Mouse (Mus musculus): Measurements from ENCODE around the gene Gm28053.

The Gm28053 gene

DNA sequence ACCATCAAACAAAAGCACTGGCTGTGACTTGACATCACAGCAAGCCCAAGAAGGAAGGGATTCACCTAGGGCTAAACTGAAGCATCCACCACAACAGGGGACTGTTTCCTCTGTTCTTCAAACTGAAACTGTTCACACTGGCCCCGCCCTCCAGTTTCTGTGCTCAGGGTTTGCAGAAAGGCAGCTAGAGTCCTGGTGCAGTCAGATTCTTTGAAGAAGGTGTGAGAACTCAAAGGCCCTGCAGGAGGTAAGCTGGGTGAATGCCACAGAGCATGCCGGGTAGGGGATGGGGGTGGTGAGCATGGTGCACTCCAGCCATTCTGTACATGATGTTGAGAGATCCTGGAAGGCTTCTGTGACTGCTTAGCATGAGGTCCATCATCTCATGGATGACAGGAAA is at the start of gene Gm28053, which contains the start of gene Gimap7:
Gene Gm28053 (plus strand): TSS at position 153 of the 400 bp plus-strand sequence.
Gene Gimap7 (plus strand): TSS at position 167 of the 400 bp plus-strand sequence.
- in situ Hi-C loops (cut with MboI, MseI) = loop anchor here (25.0 kb wide), 2 partner anchors 1056 to 1844 kb away; partner anchors contain the start of gene Cycs

DNA sequence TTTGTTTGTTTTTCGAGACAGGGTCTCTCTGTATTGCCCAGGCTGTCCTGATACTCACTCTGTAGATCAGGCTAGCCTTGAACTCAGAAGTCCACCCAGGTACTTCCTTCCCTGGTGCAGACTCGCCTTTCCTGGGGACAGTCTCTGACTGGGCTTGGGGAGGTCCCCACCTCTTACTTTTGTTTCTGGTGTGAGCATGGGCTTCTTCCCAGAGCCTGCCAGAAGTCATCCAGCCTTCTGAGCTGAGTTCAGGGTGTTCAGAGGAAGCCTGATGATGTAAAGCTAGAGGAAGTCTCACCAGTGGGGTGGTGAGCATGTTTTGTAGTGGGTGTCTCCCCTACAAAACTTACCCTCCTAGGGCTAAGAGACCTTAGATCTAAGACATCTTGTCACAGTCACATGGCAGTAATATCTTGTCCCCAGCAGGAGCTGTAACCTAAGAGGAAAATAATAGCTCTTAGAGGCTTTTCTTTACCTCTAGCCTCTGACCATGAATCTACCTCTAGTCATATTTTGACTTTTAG is 48.9 kb upstream of the Gm28053 start:
- in situ Hi-C loops (cut with MboI, MseI) = no loop called here

DNA sequence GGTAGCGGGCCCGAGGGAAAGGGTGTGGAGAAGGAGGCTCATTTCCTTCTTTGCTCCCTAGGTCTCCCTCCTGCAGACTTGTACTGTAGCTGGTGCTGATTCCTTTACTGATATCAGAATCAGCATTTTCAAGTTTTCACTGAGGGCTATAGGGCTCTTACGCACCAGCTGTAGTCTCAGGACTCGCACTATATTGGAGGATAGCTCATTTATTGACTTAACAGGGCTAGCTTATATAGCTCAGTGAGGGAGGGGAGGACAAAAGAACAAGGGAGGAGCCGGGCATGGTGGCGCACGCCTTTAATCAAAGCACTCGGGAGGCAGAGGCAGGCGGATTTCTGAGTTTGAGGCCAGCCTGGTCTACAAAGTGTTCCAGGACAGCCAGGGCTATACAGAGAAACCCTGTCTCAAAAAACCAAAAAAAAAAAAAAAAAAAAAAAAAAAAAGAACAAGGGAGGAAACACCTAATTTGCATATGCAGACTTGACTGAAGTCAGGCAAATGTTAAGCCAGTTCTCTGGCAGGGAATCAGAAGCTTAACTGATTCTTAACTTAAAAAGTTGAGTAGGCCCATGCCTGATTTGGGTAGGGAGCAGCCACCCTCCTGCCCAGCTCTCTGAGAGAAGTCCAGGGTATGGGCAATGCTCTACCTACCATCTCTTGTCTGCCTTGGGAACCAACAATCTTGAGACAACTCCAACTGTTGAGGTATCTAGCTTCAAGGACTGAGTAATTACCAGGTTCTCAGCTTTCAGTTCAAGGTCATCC is 43.9 kb upstream of the Gm28053 start:
- in situ Hi-C loops (cut with MboI, MseI) = loop anchor here (5.0 to 25.0 kb wide), 2 partner anchors 68 to 912 kb away; no protein-coding TSS in a partner anchor

DNA sequence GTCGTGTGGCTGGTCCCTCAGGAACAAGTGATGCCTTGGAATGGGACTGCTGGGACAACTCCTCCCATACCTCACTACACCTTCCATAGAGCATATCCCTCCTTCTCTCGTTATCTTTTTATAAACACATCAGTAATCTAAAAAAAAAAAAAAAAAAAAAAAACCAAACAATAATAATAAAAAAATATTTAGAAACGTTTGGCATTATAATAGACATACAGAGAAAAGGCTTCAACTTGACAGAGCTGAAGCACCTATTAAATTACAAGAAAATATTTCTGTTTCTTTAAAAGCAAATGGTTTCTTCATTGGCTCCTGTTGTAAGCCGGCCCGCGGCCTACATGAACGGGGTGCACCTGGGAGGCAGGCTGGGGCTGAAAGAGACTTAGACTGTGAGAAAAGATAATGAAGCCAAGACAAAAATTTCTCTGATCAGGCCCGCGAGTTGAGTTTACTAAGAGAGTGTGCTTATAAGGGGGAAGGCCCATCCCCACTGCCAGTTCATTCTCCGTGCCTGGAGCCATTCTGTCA is 42.9 kb upstream of the Gm28053 start:
- in situ Hi-C loops (cut with MboI, MseI) = loop anchor here (5.0 to 25.0 kb wide), 2 partner anchors 67 to 913 kb away; no protein-coding TSS in a partner anchor

DNA sequence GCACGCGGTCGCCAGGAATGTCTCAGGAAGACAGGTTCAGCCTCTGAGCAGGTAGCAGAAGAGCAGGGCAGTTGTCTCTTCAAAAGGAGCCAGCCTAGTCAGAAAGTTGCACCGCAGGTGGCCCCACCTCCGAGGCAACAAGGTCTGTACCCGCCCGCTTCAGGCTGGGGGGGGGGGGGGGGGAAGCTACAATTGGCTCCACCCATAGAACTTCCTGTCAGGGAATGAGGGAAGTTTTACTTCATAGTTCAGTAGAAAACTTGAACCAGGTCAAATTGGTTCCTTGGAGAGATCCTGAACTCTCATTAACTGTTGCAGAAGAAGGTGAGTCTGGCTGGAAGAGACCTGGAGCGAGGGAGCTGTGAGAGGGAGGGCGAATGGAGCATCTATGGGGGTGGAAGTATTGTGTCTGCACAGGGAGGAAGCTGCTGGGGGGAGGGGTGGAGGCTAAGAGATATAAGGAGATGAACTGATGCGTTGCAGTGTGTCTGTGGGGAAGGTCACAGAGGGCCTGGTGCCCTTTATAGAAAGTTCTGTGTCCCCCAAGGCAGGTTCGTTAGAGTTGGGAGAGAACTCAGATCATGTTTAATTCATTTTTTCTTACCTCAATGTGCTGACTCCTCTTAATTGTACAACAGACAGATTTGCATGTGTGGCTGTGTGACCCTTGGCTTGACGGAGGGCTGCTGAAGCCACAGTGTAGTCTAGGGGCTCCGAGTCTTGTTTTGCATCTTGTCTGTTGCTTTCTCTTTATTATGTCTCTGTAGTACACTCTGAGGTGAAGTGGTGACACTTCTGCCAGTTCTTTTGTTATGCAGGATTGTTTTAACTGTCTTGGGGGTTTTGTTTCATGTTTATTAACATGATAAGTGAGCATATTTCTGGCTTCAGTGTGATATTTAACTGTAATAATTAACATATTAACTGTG is 42.2 kb upstream of the Gm28053 start, which contains the start of gene Gimap9:
Gene Gimap9 (plus strand): TSS at position 199 of the 929 bp plus-strand sequence.
- in situ Hi-C loops (cut with MboI, MseI) = loop anchor here (5.0 to 25.0 kb wide), 2 partner anchors 66 to 914 kb away; no protein-coding TSS in a partner anchor

DNA sequence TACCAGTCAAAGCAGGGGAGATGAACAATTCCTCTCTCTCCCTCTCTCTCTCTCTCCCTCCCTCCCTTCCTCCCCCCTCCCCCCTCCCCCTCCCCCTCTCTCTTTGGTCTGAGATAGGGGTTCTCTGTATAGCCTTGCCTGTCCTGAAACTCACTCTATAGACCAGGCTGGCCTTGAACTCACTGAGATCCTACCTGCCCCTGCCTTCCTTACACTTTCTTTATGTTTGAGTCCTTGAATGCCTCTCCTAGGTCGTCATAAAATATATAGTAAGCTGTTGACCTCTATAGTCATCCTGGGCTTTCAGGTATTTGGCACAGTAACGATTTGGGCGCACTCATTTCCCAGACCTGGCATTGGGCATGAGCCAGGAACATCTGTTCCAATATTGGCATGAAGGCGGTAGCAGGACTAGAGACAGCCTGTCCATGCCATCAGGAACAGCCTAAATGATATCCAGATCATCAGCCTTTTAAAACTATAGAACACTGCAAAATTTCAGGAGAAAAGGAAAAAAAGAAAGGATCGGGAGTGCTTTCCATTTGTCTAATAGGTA is 41.5 kb upstream of the Gm28053 start:
- in situ Hi-C loops (cut with MboI, MseI) = loop anchor here (5.0 to 25.0 kb wide), 2 partner anchors 65 to 915 kb away; no protein-coding TSS in a partner anchor

DNA sequence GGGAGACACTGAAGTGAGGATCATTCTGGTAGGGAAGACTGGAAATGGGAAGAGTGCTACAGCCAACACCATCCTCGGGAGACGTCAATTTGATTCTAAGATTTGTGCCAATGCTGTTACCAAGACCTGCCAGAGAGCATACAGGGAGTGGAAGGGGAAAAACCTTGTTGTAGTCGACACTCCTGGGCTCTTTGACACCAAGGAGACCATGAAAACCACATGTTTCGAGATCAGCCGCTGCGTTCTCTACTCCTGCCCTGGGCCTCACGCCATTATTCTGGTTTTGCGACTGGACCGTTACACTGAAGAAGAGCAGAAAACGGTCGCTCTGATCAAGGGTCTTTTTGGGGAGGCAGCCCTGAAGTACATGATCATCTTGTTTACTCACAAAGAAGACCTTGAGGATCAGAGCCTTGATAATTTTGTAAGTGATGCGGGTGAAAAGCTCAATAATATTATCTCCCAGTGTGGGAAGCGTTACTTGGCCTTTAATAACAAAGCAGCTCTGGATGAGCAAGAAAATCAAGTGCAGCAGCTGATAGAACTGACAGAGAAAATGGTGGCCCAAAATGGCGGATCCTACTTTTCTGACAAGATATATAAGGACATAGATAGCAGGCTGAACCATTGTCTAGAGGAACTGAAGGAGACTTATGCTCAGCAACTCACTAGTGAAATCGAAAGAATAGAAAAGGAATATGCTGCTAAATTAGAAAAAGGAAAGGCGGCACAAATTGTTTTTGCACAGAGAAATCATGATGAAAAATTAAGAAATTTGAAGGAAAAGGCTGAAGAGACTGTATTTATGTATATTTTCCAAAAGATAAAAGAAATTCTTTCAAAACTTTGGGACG is 40.7 kb upstream of the Gm28053 start:
- in situ Hi-C loops (cut with MboI, MseI) = loop anchor here (5.0 to 25.0 kb wide), 2 partner anchors 65 to 915 kb away; no protein-coding TSS in a partner anchor

DNA sequence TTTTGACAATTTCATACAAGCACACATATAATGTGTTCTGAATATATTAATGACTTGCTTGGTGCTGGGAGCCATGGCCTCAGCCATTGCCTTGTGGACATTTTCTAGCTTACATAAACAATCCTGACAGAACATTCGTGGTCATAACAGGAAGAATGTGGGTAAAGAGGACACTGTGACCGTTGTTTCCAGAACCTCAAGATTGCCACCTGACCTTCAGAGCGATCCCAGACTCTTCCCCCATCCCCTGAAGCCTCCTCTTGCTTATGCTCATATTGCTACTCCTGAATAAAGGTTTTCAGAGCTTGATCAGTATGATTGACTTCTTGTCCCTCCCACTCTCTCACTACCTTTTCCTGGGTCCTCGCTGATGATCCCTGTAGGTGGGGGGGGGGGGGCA is 40.0 kb upstream of the Gm28053 start:
- in situ Hi-C loops (cut with MboI, MseI) = loop anchor here (5.0 to 25.0 kb wide), 2 partner anchors 64 to 916 kb away; no protein-coding TSS in a partner anchor

DNA sequence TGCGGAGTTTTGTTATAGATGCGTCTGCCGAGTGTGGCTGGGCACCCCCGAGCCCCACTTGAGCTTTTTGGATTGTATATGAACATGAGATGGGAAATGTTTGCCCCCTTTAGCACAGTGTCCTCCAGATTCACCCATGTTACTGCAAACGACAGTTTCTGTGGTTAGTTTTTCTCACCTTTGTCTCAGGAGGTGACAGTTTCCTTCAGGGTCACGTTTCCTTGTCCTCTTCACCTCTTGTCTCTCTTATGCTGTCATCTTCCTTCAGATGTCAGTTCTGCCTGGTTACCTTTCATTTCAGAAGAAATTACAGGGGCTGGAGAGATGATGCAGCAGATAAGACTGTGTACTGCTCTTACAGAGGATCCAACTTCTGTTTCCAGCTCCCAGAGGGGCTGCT is 38.7 kb upstream of the Gm28053 start:
- in situ Hi-C loops (cut with MboI, MseI) = loop anchor here (5.0 to 25.0 kb wide), 2 partner anchors 63 to 917 kb away; no protein-coding TSS in a partner anchor

DNA sequence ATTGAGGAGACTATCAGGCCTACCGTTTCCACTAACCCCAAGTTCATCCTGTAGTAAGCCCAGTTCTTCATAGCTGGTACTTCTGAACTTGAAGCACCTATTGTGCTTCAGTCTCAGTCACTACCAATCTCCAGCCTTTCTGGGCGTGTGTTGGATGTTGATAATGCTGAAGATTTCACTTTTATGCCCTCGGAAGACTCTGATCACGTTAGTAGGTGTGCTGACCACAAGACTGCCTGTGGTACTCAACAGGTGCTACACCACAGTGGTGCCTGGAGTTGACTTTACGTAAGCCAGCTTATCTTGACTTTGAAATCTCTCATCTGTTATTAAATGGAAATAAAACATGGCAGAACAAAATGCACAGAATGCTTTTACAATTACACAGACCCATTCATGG is 38.0 kb upstream of the Gm28053 start:
- in situ Hi-C loops (cut with MboI, MseI) = loop anchor here (25.0 kb wide), 1 partner anchor 918 kb away; no protein-coding TSS in a partner anchor

DNA sequence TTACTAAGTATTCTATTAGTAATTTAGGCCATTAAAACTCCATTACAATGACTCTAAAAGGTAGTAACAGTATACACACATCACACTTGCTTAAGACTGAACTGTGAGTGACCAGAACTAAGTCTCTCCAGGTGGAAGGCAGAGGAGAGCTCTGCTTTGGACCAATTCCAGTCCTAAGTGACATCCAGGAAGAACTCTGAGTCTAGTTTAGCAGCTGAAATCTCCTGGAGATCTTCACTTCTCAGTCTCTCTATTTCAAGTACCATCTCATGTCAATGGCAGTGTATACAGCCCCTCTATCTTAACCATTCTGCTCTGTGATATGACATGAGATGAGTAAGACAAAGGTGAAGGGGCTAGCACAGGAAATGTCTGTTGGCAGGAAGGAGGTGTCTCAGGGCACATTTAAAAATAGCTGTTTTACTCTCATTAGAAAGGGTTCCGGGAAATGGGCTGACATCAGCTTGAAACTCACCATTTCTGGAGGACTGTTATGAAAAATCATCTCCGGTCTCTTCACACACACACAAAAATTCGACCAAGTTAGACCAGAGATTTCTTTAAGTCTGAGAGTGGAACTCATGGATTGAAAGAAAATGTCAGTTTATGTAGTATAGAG is 36.8 kb upstream of the Gm28053 start:
- in situ Hi-C loops (cut with MboI, MseI) = loop anchor here (25.0 kb wide), 1 partner anchor 919 kb away; no protein-coding TSS in a partner anchor

DNA sequence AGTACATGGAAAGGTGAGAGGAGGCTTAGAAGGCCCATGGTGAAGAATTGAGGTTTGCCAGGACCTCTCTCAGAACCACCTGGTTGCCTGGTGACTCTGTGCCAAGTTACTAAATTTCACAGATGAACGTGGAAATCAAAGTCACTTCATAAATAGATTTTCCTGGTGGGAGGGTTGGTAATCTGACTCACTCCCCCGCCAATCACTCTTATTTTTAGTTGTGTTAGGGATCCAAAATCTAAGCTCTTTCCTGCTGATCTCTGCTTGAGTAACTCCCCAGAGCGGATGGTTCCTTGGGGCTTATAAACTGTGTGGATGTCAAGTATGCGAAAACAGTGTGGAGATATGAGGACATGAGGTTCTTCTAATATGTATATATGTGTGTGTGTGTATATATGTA is 36.1 kb upstream of the Gm28053 start:
- in situ Hi-C loops (cut with MboI, MseI) = loop anchor here (25.0 kb wide), 1 partner anchor 920 kb away; no protein-coding TSS in a partner anchor

DNA sequence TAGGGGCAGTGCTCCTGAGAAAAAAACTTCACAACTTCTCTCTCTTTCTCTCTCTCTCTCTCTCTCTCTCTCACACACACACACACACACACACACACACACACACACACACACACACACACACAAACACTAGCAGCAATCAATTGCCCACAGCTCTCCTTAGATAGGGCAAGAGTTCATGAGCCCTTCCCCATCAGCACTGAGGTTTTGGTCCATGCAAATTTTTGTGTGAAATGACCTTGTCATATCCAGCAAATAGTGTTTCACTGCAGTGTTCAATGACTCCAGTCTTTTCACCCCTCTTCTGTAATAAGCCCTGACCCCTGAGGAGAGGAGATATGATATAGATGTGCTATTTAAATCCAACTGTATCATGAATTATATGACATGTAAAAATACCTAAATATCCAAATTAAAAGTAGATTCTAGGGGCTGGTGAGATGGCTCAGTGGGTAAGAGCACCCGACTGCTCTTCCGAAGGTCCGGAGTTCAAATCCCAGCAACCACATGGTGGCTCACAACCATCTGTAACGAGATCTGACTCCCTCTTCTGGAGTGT is 35.1 kb upstream of the Gm28053 start:
- in situ Hi-C loops (cut with MboI, MseI) = loop anchor here (25.0 kb wide), 1 partner anchor 921 kb away; no protein-coding TSS in a partner anchor

DNA sequence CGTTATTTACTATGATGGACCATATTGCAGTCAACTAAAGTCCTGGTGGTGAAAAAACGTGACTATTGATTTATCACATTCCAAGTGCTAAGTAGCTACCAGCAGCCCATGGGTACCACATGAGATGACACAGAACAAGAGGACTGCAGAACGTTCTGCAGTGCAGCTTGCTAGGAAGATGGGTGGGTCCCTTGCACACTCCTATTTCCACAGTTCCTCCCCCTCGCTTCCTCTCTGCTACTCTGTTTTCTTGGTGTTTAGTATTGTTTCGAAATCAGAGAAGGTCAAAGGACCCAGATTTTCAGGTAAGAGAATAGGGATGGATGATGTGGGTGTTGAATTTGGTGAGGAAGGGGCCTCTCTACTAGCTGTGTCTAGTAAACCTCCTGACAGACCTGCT is 34.1 kb upstream of the Gm28053 start, which contains the start of gene Gimap4:
Gene Gimap4 (plus strand): TSS at position 231 of the 400 bp plus-strand sequence.
- in situ Hi-C loops (cut with MboI, MseI) = loop anchor here (25.0 kb wide), 1 partner anchor 922 kb away; no protein-coding TSS in a partner anchor

DNA sequence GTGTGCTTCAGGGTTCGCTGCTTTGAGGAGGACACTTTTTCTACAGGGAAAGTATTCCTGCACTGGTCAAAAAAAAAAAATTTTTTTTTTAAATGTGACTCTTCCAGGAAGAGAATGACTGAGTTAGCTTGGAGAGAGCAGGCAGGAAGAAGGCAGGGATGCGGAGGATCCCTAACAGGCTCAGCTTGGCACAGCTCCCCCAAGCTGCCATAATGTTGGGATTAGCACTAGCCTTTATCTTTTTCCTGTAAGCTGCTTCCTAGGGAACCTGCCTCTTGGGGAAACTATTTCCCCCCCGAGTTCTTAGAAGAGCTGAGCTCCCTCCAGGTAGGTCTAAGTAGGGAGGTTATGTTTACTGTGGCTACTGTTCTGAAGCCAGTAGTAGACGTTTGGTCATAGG is 33.6 kb upstream of the Gm28053 start:
- in situ Hi-C loops (cut with MboI, MseI) = loop anchor here (25.0 kb wide), 1 partner anchor 923 kb away; no protein-coding TSS in a partner anchor

DNA sequence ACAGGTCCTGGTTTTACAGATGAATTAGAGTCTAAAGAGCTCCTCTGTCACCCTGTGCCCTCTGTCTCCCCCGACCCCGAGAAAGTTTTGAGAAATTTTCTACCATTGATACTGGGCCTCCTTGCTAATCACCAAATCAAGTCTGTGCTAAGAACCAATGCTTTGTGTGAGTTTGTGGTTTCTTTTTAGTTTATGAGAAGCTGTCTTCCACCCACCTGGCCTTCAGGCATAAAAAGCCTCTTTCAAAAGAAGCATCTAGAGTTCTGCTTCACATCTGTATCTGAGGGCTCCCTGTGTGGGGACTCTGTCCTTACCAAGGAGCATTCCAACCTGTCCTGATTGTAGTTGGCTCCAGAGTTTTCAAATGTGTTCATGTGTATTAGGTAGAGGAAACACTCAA is 33.2 kb upstream of the Gm28053 start:
- in situ Hi-C loops (cut with MboI, MseI) = loop anchor here (25.0 kb wide), 1 partner anchor 923 kb away; no protein-coding TSS in a partner anchor

DNA sequence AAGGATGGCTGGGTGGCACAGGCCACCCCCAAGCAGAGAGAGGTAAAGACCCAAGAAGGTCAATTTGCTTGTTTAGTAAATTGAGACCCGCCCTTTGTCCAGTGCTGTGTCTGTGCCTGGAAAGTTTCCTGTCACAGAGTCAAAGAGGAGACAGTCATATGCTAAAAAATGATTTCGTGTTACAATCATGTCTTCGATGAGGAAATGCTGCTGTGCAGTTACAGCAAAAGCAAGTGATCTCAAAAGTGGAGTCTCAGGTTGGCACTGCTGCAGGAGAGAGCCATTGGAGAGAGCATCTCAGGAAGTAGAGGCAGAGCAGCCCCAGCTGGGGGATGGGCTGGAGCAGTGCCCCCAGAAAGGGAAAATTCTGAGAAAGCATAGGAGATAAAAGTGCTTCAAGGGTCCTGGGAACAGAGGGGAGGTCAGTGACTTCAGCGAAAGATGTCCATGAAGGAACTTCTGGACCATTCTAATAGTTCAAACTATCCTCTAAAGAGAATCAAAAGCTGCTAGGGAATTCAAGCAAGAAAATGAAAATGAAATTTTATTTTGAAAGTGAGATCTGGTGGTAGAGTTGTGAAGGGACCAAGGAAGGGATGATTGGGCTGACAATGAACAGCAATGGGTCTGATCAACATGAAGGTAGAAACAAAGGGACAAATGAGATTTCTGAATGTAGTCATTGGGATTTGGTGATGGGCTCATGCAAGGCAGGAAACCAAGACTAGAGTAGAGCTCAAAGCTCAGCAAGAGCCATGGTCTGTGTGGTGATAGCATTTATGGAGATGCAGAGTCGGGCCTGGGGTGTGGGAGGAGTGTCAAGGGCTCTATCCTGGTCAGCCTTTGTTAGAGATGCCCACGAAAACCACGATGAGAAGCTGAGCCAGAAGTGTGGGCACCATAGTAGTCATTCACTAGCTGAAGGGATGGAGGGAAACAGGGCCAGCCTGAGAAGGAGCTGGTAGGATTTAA is 32.4 kb upstream of the Gm28053 start:
- in situ Hi-C loops (cut with MboI, MseI) = loop anchor here (25.0 kb wide), 1 partner anchor 924 kb away; no protein-coding TSS in a partner anchor
